Mouse (Mus musculus) heart, postnatal 10 days (tissue): ENCODE measurements at regions not wholly inside any gene's neighbourhood (a gene's known extent, or its start where the extent isn't known, plus 50 kb on each side); places are given as distances from the start of the nearest gene placed in this dataset.
A peak's percentile ranks its signal among the peaks of the same experiment; 100 is the strongest.
"Not testable (repeated sequence)": the region's sequence is repeated elsewhere in the genome, so short reads cannot be mapped to it uniquely, and the experiment has no call there.

Source experiments
- DNase-seq, 2 experiments: peaks; one replicate each; pipeline ENCODE4 v3.0.0; 2021
- intact Hi-C: fragments of 180-260 bp; cut with DNase I; formaldehyde crosslinking; loops from one replicate; pipeline ENCODE4 v1.15.1; 2025

DNA sequence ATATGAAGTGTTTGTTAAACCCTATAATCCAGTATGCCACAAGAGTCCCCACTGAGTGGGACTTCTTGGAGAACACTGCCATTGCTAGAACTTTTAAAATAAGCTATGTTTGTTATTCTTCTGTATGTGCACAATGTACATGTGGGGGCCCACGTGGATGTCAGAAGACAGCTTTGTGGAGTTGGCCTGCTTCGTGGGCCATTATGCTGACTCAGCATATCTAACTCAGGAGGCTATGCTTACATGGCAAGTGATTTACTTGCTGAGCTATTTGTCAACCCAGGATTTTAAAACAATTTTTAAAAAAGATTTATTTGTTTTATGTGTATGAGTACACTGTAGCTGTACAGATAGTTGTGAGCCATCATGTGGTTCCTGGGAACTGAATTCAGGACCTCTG lies 207.6 kb upstream of the Steap1 start:
- intact Hi-C loops: no loop called here
- no peak for DNase-seq

DNA sequence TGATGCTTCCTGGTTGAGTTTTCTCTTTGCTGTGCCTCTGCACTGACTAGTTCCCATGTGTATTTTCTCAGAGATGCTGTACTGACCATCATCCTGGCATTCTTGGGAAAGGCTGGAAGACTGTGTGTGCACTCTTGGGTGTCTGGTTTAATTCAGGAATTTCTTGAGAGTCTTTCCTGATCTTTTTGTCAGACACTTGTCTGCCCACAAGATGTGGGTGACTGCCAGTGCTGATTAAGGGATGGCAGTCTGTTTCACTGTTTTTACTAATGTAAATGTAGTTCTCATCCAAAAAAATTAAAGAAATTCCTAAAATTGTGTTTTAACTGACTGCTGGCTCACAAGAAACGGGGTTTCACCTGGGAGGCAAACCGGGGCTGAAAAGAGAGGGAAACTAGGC lies 206.7 kb upstream of the Steap1 start:
- intact Hi-C loops: no loop called here
- no peak for DNase-seq

DNA sequence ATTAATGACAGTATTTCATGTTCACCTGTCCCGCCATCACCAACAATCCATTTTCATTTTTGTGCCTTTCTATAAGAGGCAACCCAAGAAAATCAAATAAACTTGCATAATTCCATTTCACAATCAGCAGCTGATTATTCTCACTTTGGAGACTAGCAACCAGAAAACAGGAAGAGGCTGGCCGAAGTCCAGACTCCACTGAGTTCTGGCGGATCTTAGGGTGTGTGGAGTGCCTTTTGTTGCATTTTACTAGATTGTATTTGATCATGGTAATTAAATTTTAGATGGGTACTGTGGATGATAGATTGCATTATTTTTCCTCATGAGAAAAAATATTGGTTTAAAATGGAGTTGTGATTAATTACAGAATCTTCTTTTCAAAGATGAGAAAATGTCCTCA lies 176.7 kb upstream of the Steap1 start:
- DNase-seq: no peak
- intact Hi-C loops: no loop called here

DNA sequence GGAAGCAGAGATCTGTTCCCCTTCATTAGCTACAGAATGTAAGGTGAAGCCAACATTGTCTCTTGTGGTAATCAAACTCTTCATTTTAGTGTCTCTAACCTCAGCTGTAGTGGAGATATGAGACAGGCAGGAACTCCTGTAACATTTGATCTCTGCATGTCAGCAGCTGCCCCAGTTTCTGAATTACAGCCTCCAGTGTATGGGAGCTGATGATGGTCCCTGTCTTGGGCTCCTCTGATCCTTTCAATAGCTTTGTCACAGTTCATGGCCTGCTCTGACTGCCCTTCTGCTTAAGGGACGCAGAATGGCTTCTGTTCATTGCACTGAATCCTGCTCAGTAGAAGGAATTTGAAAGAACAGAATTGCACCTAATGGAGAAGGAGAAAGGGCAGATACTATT lies 167.3 kb upstream of the Steap1 start:
- DNase-seq: no peak
- intact Hi-C loops: no loop called here

- intact Hi-C loops: no loop called here
- DNase-seq: no peak
Measured at GRCm38 (mm10) chr5:5889376-5889775, 140.2 kb upstream of the Steap1 start.

- no peak for DNase-seq
- intact Hi-C loops: no loop called here
Measured at GRCm38 (mm10) chr5:5873425-5873824, 124.3 kb upstream of the Steap1 start.

DNA sequence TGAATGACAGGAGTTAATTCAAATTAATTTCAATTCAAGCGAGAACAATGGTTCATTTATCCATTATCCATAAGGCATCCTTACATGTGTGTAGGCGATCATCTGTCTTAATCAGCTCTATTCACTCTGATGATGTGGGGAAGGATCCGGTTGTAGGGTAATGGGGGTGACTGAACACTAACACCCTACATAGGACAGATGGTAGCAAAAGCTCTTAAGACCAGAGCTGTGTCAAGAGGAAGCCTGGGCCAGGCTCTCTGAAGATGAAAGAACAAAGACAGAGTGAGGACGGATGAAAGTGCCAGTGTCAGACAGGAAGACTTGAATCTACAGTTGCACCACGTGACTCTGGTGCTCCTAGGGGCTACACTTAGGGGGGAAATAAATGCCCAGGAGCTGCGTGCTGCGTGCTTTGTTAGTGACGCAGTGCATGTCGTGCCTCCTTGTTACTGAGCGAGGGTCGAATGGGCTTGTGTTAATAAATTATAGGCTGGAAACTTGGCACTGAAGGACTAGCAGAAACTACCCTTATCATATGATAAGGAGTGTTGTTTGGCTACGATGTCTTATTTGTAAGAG lies 107.1 kb upstream of the Steap1 start:
- no peak for DNase-seq
- intact Hi-C loops: no loop called here

- DNase-seq: peak in 1 of 2 experiments; percentile 4
- intact Hi-C loops: no loop called here
Measured at GRCm38 (mm10) chr5:5845805-5846496, 96.8 kb upstream of the Steap1 start.

- DNase-seq: no peak
- intact Hi-C loops: no loop called here
Measured at GRCm38 (mm10) chr5:5844312-5844711, 95.2 kb upstream of the Steap1 start.

DNA sequence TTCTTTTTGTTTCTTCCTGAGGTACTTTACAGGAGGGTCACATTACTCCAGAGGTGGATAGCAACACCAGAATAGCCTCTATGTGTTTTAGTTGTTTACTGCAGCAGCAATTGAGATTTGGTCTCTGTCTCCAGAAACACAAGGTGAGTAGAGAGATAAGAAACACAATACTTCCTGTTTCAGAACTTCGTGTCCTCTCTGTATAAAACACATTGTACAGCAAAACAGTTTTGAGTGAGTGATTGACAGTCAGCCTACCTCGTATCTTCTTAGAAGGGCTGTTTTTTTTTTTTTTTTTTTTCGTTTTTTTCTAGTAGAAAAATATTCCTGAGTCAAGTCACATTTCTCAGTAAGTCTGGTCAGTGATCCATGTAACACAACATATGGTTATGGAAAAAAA lies 89.6 kb upstream of the Steap1 start:
- intact Hi-C loops: no loop called here
- no peak for DNase-seq

DNA sequence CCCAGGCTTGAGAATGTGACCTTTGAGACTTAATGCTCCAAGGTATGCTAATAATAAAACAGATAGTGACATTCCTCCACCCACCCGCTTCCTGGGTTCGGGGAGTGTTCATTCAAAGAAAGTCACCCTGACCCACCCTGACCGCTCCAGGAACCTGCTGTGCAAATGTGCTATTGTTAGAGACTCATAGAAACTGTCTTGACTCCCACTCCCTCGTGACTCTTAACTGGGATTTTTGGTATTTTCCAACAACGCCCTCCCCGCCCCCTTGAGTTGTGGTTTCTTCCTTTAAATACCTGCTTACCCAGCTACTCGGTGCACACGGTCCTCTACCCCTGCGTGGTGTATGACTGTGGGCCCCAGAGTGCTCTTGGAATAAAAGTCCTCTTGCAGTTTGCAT lies 73.5 kb upstream of the Steap1 start:
- intact Hi-C loops, DNase-seq: not testable (repeated sequence)
